Mouse (Mus musculus) E14TG2a.4 (cell line): ENCODE measurements around the gene Gadd45gip1.

Experiments
- CTCF ChIP-seq: conservative IDR thresholded peaks from 2 replicates; pipeline ENCODE4 v1.5.1; 2014; ENCODE audit warnings: low read length
- POU5F1 ChIP-seq: IDR thresholded peaks from 2 replicates; pipeline ENCODE4 v1.6.1; 2014; ENCODE audit warnings: low read length, borderline replicate concordance

- TF ChIP-seq CTCF (no peak), POU5F1 (no peak)
Measured at GRCm38 (mm10) chr8:84809941-84810280, 21.4 kb upstream of the Gadd45gip1 start.
